Mouse (Mus musculus) cerebellum, adult 11-12 months (tissue): ENCODE measurements around the gene Tmem163.

Source experiments
- DNase-seq: peaks from one replicate; pipeline ENCODE4 v3.0.0; 2022

Gene Tmem163

GRCm38 (mm10) chr1:127496737-127497543 is 182.4 kb downstream of the Tmem163 start:
- DNase-seq = peak; percentile 78

GRCm38 (mm10) chr1:127487161-127487560 is 192.2 kb downstream of the Tmem163 start:
- DNase-seq = no peak

- peak; percentile 52 for DNase-seq
Observed at GRCm38 (mm10) chr1:127484826-127485225, 194.5 kb downstream of the Tmem163 start.

- no peak for DNase-seq
Observed at GRCm38 (mm10) chr1:127484188-127484587, 195.2 kb downstream of the Tmem163 start.

GRCm38 (mm10) chr1:127482911-127483310 is 196.4 kb downstream of the Tmem163 start:
- DNase-seq = no peak

GRCm38 (mm10) chr1:127475756-127476155 is 203.6 kb downstream of the Tmem163 start:
- no peak for DNase-seq

GRCm38 (mm10) chr1:127470175-127470574 is 209.2 kb downstream of the Tmem163 start:
- no peak for DNase-seq

- no peak for DNase-seq
Observed at GRCm38 (mm10) chr1:127467238-127467637, 212.1 kb downstream of the Tmem163 start.

GRCm38 (mm10) chr1:127465292-127465691 is 214.1 kb downstream of the Tmem163 start:
- no peak for DNase-seq

GRCm38 (mm10) chr1:127464041-127464440 is 215.3 kb downstream of the Tmem163 start:
- DNase-seq = no peak

- DNase-seq = no peak
Observed at GRCm38 (mm10) chr1:127461017-127461416, 218.3 kb downstream of the Tmem163 start.

- DNase-seq = no peak
Observed at GRCm38 (mm10) chr1:127459576-127459975, 219.8 kb downstream of the Tmem163 start.

- DNase-seq = peak; percentile 44
Observed at GRCm38 (mm10) chr1:127459015-127459451, 220.3 kb downstream of the Tmem163 start.

GRCm38 (mm10) chr1:127453397-127453796 is 226.0 kb downstream of the Tmem163 start:
- no peak for DNase-seq

GRCm38 (mm10) chr1:127444836-127445485 is 234.4 kb downstream of the Tmem163 start:
- DNase-seq = no peak

GRCm38 (mm10) chr1:127442880-127443877 is 236.2 kb downstream of the Tmem163 start:
- no peak for DNase-seq

- DNase-seq = no peak
Observed at GRCm38 (mm10) chr1:127441736-127442135, 237.6 kb downstream of the Tmem163 start.

GRCm38 (mm10) chr1:127441007-127441406 is 238.3 kb downstream of the Tmem163 start:
- no peak for DNase-seq

GRCm38 (mm10) chr1:127439452-127439891 is 239.9 kb downstream of the Tmem163 start:
- no peak for DNase-seq

- no peak for DNase-seq
Observed at GRCm38 (mm10) chr1:127437091-127437490, 242.3 kb downstream of the Tmem163 start.
